ENCODE assay signal across 9 mouse cellular contexts in the genomic region with DNA sequence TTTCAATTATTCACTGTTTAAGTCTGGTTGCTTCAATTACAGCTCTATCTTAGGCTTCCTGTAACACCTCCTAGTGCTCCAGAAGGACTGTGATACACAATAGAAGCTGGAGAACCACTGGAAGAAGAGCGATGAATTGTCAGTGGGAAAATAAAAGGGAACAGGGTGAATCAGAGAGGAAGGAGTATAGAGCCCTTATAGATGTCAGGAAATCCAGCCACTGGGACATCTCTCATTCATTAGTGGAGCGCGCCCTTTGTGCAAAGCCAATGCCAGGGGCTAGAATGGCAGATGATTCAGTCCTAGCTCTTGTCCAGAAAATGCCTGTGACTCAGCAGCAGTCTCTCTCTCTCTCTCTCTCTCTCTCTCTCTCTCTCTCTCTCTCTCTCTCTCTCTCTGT.
"Had no signal": no experiment of that assay in that cellular context is flagged by ENCODE, and none has a peak within 500 bp of the region (broad histone marks: within the 10 kb centered on the region; RNA-seq: fewer than 3 reads in every experiment).

No protein-coding gene starts in this region.

- DNase-seq: kidney, postnatal 36 days; layer of hippocampus, postnatal 36 days; left cerebral cortex, postnatal 4 days; liver, postnatal 0 days; lung, embryonic 14.5 days; right cerebral cortex, adult 18-20 months; right cerebral cortex, postnatal 25 days; spleen, adult 18-20 months; thymus, postnatal 25 days had no signal
